Mouse (Mus musculus): ENCODE data around the gene Ripk3. TPM values are rescaled to one million over a fixed set of nuclear protein-coding genes. Genes with fewer than 3 reads are reported as not detected.

Gene Ripk3
- total RNA-seq (2023): 42.5 and 50.7 TPM in 2 replicates

DNA sequence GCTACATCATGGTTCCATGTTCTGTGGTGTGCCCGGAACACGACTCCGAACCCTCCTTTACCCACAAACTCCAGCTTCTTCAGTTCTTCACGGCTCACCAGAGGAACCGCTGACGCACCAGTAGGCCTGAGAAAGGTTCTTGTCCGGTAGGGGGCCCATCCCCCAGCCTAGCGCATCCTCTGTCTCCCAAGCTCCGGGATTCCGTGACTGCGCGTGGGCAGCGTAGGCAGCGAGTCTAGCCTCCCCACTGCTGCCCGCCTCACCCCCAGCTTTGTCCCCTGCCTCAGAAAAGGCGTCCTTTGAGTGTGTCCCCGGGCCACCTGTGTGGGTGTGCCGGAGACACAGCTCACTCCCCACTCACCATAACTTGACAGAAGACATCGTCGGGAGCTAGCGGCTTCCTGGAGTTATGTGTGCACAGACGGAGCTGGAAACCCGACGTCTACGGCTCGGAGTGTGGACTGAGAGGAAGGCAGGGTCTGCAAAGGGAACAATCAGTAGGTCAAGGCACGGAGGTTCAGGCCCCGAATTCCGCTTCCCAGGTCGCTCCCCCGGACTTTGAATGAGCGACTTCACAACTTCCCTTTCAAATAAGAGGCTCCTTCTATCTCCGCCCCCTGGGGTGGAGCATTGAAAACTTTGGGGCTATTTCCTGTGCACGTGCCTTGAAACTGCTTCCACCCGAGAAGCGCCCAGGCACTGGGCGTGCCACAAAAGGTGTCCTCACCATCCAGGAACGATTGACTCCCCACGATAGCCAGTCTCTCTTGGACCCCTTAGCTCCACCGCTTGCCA is at the start of gene Ripk3:
Gene Ripk3 (minus strand): TSS at position 610 of the 795 bp plus-strand sequence.

DNA sequence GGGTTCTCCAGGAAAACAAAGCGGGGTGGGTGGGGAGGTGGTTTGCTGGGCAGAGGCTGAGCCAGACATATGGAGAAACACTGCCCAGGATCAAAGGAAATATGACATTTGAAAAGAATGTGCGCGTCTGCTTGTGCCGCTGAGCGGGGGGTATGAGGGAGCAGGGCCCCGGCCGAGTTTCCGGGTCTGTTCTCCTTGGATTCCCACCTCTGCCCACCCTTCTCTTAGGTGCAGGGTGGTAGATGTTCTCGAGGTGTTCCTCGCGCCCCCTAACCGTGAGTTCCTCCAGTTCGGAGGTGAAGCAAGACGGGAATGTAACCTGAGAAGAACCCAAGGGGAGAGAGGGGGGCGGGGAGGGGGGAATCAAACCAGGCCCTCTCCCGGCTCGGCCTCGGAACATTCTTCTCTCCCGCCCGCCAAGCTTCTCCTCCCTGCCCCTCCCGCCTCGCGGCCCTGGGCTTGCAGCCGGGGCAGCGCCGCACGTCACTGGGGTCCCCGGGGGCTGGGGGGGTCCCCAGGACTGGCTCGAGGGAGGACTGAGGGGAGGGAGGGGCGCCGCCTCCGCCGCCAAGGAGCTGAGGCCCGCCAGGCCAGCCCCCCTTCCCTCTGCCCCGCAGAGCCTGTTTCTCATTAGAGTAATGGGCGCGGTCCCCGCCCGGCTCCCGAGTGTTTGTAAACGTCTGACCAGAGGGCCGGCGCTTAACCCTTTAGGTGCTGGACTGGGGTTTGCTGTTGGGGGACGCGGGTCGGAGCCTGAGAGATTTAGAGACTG is 34.5 kb upstream of the Ripk3 start, which contains the start of gene Nfatc4:
Gene Nfatc4 (plus strand): TSS at position 154 of the 772 bp plus-strand sequence.

DNA sequence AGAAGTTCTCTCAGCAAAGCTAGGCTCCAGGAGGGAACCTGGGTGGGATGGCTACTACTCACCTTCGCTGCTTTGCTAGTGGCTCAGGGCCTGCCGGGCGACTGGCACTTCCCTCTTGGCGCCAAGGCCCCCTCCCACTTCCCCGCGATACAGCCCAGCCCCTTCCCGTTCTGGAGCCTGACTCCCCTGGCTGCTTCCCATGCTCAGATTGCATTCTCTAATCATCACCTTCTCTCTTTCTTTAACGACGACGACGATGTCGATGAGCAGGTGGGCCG is 4.8 kb downstream of the Ripk3 start, which contains the start of gene Adcy4:
Gene Adcy4 (minus strand): TSS at position 138 of the 278 bp plus-strand sequence.

DNA sequence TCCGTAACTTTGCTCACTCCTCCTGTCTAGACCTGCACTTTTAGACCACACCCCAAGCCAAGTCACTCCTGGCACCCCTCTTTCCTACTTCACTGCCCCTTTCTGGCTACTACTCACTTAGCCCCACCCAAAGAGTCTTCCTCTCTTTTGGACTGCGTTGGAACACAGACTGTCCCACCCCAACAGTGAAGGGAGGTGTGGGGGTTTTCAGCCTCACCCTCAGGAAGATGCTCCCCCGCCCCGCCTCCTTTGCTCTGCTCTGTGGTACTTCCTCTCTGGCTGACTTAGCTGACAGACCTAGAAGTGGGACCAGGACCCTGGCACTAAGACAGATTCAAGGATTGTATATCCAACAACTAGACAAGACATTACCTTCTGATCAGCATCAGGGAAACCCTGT is 23.0 kb downstream of the Ripk3 start, which contains the start of gene Ltb4r1:
Gene Ltb4r1 (plus strand): TSS at position 267 of the 400 bp plus-strand sequence.

DNA sequence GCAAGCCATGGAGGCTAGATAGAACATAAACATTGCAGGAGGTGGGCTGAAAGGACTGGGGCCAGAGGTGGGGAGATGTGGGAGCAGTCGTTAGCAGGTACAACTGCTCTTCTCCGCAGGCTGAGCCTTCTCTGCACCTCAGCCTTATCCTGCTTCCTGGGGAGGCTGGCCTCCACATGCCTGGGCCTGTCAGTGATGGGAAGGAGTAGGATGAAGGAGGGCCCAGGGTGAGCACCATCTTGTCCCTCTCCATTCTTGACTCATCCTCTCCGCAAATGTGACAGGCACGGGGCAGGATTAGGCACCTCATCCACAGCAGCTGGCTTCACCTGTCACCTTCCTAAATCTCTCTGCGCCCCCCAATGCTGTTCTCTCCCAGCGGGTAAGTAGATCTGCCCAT is 27.5 kb downstream of the Ripk3 start, which contains the start of gene Ltb4r2:
Gene Ltb4r2 (plus strand): TSS at position 266 of the 400 bp plus-strand sequence.

DNA sequence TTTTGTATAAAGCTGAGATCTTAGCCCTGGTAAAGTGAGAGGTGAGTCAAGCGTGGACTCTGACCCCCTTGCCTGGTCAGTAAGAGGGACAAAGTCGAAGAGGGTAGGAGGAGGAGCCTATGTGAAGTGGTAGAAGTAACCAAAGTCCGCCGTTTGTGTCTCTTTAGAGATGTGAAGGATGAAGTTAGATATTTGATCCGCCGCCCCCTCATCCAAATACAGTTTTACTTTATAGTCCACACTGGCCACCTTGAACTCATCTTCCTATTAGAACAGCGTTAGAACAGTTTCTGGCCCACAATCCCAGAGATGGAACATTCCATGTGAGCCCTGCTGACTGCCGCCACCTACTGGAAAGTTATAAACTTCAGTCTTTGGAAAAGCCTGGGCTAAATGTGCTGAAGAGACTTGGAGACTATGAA is 30.3 kb downstream of the Ripk3 start, which contains the start of gene Cideb:
Gene Cideb (minus strand): TSS at position 96 of the 422 bp plus-strand sequence.

DNA sequence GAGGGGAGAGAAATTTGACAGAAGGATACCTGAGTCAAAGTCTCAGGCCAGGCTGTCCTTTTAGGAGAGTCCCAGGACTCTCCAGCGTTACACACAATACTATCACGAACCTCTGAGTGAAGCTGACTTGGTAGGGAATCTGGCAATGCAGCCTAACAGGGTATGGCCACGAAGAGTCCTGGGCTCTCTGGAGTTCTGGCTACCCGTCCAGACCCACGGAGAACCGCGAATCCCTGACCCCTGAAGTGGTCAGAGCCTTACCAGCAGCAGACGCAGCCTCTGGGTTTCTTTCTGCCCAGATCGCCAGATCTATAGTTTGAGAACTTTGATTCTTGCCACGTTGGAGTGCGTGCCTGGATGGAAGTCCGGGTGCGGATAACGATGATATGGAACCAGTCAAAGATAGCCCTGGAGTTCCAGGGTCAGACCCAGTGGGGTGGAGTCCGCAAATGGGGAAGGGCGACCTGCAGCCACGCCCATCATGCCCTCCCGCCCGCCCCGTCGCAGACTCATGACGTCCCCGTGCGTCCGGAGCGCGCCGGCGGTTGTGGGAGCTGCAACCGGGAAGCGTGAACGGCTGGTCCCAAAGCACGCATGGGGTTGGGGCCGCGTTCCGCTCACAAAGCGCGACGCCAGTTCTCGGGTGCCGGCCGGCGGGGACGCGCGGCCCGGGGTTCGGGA is 43.3 kb downstream of the Ripk3 start, which contains the start of the genes Dhrs1 and Nop9:
Gene Dhrs1 (minus strand): TSS at position 511 of the 681 bp plus-strand sequence.
Gene Nop9 (plus strand): TSS at position 514 of the 681 bp plus-strand sequence.

Other genes starting within 250 kb of the Ripk3 start
- gene Pck2, start 248.6 kb downstream of the Ripk3 start, total RNA-seq (2023): 14.4 and 20.4 TPM in 2 replicates
- 44.0 and 53.0 TPM in 2 replicates for gene Dcaf11, start 228.9 kb downstream of the Ripk3 start, total RNA-seq (2023)
- 1.2 and 2.0 TPM in 2 replicates for gene A730061H03Rik, start 228.5 kb downstream of the Ripk3 start, total RNA-seq (2023)
- not detected in 2 replicates for gene Fitm1, start 213.2 kb downstream of the Ripk3 start, total RNA-seq (2023)
- gene Psme1, start 210.7 kb downstream of the Ripk3 start, total RNA-seq (2023): 122 and 139 TPM in 2 replicates
- gene Emc9, start 203.6 kb downstream of the Ripk3 start, total RNA-seq (2023): 1.5 and 1.8 TPM in 2 replicates
- gene Psme2, start 197.8 kb downstream of the Ripk3 start, total RNA-seq (2023): 174 and 199 TPM in 2 replicates
- gene Rnf31, start 197.2 kb downstream of the Ripk3 start, total RNA-seq (2023): 49.9 and 68.0 TPM in 2 replicates
- 49.8 and 55.5 TPM in 2 replicates for gene Irf9, start 185.3 kb downstream of the Ripk3 start, total RNA-seq (2023)
- 0.22 TPM in 1 of 2 replicates, not detected in the other for gene Rec8, start 170.8 kb downstream of the Ripk3 start, total RNA-seq (2023)
- 10.0 and 12.5 TPM in 2 replicates for gene Ipo4, start 152.9 kb downstream of the Ripk3 start, total RNA-seq (2023)
- 1.5 and 2.2 TPM in 2 replicates for gene Gm49378, start 151.0 kb downstream of the Ripk3 start, total RNA-seq (2023)
- 29.1 and 33.0 TPM in 2 replicates for gene Tm9sf1, start 145.1 kb downstream of the Ripk3 start, total RNA-seq (2023)
- gene Tssk4, start 138.7 kb downstream of the Ripk3 start, total RNA-seq (2023): 1.3 and 1.7 TPM in 2 replicates
- 9.4 and 11.2 TPM in 2 replicates for gene Mdp1, start 128.4 kb downstream of the Ripk3 start, total RNA-seq (2023)
- 12.0 and 12.3 TPM in 2 replicates for gene Gmpr2, start 116.9 kb downstream of the Ripk3 start, total RNA-seq (2023)
- gene Nedd8, start 116.7 kb downstream of the Ripk3 start, total RNA-seq (2023): 129 and 152 TPM in 2 replicates
- gene Tinf2, start 107.0 kb downstream of the Ripk3 start, total RNA-seq (2023): 47.7 and 63.8 TPM in 2 replicates
- 2.1 and 2.6 TPM in 2 replicates for gene Tgm1, start 74.9 kb downstream of the Ripk3 start, total RNA-seq (2023)
- 23.7 and 38.4 TPM in 2 replicates for gene Rabggta, start 66.6 kb downstream of the Ripk3 start, total RNA-seq (2023)
- gene Dhrs1, start 43.2 kb downstream of the Ripk3 start, total RNA-seq (2023): 47.8 and 56.7 TPM in 2 replicates
- 12.1 and 17.3 TPM in 2 replicates for gene Nop9, start 43.2 kb downstream of the Ripk3 start, total RNA-seq (2023)
- 0.77 TPM in 1 of 2 replicates, not detected in the other for gene Cideb, start 30.4 kb downstream of the Ripk3 start, total RNA-seq (2023)
- 0.43 and 1.0 TPM in 2 replicates for gene Ltb4r2, start 27.4 kb downstream of the Ripk3 start, total RNA-seq (2023)
- 203 and 207 TPM in 2 replicates for gene Ltb4r1, start 22.9 kb downstream of the Ripk3 start, total RNA-seq (2023)
- gene Adcy4, start 4.8 kb downstream of the Ripk3 start, total RNA-seq (2023): 0.63 TPM in 1 of 2 replicates, not detected in the other
- gene Nfatc4, start 34.3 kb upstream of the Ripk3 start, total RNA-seq (2023): not detected in 2 replicates
- gene Nynrin, start 65.1 kb upstream of the Ripk3 start, total RNA-seq (2023): 1.1 and 3.0 TPM in 2 replicates
- gene Cbln3, start 95.5 kb upstream of the Ripk3 start, total RNA-seq (2023): 0.48 and 0.54 TPM in 2 replicates
- gene Khnyn, start 96.1 kb upstream of the Ripk3 start, total RNA-seq (2023): 107 and 146 TPM in 2 replicates
- 1.9 and 2.2 TPM in 2 replicates for gene Sdr39u1, start 111.4 kb upstream of the Ripk3 start, total RNA-seq (2023)
- not detected in 2 replicates for gene Cma1, start 155.8 kb upstream of the Ripk3 start, total RNA-seq (2023)
- not detected in 2 replicates for gene Cma2, start 162.1 kb upstream of the Ripk3 start, total RNA-seq (2023)
- gene Mcpt1, start 229.1 kb upstream of the Ripk3 start, total RNA-seq (2023): not detected in 2 replicates
- not detected in 2 replicates for gene Mcpt9, start 241.6 kb upstream of the Ripk3 start, total RNA-seq (2023)